Mouse (Mus musculus) large intestine, adult 2 months (tissue): ENCODE data around the gene Rhbdl1. TPM values are rescaled to one million over a fixed set of nuclear protein-coding genes. Genes with fewer than 3 reads are reported as not detected.

Experiments used
- DNase-seq: peaks from one replicate; pipeline ENCODE4 v3.0.0-alpha.2; 2012; ENCODE audit warnings: low read depth, low spot score
- WGBS: fragments of 180-500 bp; shearing (Covaris S2); methylation state at CpG from one replicate; pipeline ENCODE4 v1.1.7; 2018; 5-methylcytosine and 5-hydroxymethylcytosine counted together
- polyA plus RNA-seq: library from polyadenylated mRNA; depleted of rRNA; stranded (reverse); fragments of >200 nt; gene quantifications from 2 replicates; pipeline ENCODE4 v1.2.3, GENCODE M21; 2012

Gene Rhbdl1
- polyA plus RNA-seq, 1 experiment = 4.1 TPM

GRCm38 (mm10) chr17:25842509-25842908, 5.4 kb upstream of the Rhbdl1 start:
- 81% methylated on average over 3 of the region's 3 CpGs for WGBS
- DNase-seq = no peak

DNA sequence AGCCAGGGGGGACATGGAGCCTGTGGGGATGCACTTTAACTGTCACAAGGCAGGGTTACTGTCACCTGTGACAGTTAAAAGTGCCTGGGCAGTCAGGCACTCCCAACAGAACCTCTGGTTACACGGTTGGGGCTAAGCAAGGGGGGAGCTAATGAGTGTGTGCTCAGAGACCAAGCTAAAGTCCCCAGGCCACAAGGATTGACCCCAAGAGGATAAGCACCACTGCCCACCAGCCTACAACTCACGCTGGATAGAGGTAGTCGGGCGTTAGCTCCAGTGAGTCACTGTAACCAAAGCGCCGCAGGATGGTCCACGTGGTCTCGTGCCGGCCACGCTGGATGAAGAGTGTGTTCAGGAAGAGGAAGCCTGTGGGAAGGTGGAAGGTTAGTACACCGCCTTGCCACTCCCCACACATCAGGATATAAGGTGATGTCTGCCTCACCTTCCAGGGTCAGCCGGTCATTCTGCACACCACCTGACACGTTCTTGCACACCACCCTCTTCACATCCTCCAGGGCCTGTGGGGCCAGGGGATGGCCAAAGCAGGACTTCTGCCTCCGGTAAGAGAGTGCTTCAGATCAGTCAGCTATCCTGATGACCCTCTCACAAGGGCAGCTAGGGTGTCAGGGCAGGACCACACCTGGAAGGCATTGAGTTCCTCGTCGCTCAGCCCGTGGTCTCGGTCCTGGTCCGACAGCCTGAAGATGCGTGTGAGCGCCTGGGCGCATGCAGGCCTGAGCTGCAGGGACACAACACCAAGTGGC, 4.2 kb upstream of the Rhbdl1 start, which contains the start of gene Gm20683:
Gene Gm20683 (minus strand): TSS at position 647 of the 764 bp plus-strand sequence.
- DNase-seq = no peak
- WGBS = 89% methylated on average over 22 of the region's 22 CpGs

DNA sequence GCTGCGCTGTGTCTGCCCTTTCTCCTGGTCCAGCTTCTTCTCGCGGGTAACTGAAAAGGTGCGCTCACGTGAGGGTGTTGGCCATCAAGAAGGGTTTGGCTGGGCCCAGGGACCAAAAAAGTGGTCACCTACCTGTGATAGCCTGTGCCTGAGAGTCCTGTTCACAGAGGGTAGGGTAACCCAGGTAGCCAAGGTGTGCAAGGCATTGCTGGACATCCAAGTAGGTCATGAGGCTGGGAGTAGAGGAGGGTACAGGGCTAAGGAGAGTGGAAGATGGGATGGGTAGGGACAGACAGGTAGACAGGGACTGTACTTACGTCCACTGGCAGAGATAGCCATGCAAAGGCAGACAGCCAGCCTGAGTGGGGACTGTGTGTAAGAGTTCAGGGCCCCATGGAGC, 3.4 kb upstream of the Rhbdl1 start:
- WGBS = 95% methylated on average over 6 of the region's 6 CpGs
- DNase-seq = no peak

GRCm38 (mm10) chr17:25839455-25840235, 2.5 kb upstream of the Rhbdl1 start:
- WGBS = 56% methylated on average over 14 of the region's 14 CpGs
- DNase-seq = no peak

DNA sequence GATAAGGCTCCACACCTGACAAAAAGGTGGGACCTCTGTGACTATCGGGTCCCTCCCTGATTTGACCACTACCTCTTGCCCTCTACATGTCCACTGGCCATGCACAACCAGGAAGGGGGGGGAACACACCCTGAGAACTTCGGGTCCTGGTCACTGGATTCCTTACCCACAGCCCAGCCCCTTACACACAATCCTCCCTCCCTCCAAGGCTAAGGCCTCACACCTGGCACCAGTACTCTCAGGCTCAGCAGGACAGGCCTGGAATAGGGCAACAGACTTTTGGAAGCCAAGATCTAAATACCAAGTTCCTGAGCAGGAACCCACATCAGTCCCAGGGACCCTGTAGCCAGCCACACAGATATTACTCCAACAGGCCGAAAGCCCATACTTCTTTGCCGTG, 1.8 kb upstream of the Rhbdl1 start:
- WGBS = 76% methylated on average over 4 of the region's 4 CpGs

DNA sequence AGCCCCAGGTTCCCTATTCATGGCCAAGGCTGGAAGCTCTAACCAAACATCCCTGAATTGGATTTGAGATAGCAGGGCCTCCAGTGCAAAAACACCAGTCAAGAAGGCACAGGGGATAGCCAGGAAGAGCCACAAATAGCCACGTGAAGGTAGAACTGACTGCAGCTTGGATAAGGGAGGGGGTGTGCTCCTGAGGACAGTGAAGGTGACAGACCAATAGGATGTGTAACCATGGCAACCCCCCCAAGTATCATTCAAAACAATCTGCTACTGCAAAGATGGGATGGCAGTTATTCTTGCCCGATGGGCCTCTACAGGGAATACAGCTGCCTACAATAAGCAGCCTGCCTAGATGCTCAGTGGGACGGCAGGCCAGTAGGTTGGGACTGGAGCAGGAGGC, 438 bp upstream of the Rhbdl1 start:
- 61% methylated on average over 3 of the region's 3 CpGs for WGBS
- DNase-seq = no peak

More for the DNA sequence above, 1.8 kb upstream of the Rhbdl1 start:
- no peak for DNase-seq

DNA sequence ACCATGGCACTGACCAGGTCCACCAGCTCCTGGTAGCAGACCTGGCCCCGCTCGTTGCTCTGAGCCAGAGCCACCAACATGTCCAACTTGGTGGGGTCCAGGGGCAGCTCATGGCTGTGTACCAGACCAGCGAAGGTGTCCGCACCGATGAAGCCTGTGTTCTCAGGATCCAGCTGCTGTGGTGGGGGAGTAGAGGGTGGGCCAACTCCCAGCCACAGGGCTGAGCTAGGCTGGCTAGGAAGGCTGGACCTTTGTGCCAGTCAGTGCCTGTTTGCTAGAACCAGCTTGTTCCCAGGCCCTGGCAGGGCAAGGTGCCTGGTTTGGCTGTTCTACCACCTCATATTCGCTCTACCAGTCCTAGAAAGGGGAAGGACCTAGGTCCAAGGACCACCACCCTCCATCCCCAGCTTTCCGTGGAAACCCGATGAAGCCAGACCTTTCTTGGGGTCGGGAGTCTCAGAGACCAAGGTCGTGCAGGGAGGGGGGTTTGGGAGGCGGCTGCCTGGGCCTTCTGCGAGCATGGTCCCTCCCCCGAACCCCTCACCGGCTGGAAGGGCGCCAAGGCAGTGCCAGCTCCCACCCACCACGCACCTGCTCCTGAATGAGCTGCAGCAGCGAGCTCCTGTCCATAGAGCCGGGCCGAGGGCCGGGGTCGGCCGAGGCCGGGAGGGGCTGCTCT, 559 bp downstream of the Rhbdl1 start:
- WGBS = 25% methylated on average over 23 of the region's 23 CpGs
- no peak for DNase-seq

GRCm38 (mm10) chr17:25835816-25836215, 1.3 kb downstream of the Rhbdl1 start:
- DNase-seq = no peak
- WGBS = 91% methylated on average over 16 of the region's 16 CpGs

DNA sequence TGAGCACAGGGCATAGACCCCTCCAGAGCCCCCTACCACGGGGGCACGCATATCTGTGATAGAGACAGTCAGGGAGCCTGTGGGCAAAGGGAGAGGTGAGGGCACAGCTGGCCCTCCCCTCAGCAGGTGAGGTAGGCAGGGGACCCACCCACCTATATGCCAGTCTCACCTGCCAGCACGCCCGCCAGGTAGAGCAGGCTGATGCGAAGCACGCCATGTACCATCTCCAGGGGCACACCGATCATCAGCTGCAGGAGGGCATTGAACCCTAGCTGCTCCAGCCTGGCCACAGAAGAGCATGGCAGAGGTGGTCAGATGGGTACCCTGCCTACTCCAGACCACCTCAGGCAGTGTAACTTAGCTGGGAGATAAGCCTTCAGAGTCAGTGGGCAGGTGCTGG, 1.8 kb downstream of the Rhbdl1 start:
- no peak for DNase-seq
- WGBS = 93% methylated on average over 7 of the region's 7 CpGs

DNA sequence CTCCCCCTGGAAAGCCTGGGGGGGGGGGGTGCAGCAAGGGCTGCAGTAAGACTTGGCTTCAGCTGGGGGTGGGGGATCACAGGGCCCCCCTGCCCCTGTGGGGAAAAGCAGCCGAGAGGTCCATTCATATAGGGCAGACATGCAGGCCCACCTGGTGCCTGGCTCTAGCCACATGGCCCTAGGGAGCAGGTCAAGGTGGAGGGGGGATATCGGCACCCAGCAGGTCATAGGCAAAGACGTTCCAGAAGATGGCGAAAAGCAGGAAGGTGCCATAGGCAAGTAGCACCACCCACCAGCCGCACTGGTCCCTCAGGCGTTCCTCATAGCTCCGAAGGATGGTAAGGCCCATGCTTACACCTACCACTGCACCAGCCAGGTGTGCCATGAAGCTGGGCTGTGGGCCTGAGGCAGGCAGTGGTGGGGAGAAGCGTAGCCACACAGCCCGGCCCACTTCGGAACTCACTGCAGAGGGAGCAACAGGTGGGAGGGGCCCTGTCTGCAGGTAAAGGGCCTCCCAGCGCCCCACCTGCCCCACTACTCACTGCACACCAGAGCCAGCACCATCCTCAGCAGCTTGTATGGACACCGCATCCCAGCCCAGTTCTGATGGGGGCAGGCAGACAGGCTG, 2.4 kb downstream of the Rhbdl1 start:
- DNase-seq = no peak
- WGBS = 52% methylated on average over 12 of the region's 12 CpGs

DNA sequence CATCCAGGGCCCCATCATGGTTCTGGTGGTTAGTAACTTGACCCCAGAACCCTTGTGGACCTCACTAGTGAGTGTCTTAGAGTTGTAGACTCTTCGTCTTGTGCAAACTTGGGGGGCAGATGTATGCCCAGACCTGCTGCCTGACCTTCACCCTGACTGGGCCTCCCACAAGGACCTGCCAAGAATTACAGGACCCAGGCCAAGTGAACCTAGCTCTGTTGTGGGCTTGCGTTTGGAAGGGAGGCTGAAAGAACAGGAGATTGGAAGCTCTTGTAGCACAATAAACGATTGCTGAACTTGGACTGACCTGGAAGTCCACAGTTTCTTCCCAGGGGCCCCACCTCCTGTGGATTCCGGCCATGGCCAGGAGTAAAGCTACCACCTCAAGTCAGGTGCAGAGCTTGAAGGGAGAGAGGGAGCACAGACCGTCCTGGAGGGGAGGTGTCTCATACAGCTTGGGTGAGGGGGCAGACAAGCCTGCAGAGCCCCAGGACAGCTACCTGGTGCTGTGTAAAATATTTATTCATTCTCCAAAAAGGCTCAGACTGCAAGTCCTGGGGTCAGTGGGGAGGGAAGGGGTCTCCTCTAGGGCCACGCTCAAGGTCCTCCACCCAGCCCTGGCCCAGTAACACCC, 3.0 kb downstream of the Rhbdl1 start:
- 11% methylated on average over 6 of the region's 6 CpGs for WGBS
- DNase-seq = no peak

DNA sequence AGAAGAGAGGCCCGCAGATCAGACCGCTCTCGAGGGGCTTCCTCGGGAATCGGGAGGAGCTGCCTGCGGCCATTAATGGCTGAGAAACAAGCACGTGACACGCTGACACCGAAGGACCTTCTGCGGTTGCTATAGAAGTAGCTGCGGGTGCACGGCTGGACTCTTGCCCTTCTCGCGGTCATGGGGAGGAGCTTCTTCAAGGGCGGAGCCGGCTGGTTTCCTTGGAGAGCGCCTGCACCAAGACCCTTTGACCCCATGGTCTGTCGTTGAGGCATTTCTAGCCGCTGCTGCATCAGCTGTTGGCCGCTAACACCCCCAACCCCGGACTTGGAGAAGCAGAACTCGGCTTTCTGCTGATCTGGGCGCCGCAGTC, 3.8 kb downstream of the Rhbdl1 start, which contains the start of gene Stub1:
Gene Stub1 (minus strand): TSS at position 114 of the 373 bp plus-strand sequence.
- peak; percentile 85 for DNase-seq
- under 1% methylated on average over 24 of the region's 24 CpGs for WGBS

DNA sequence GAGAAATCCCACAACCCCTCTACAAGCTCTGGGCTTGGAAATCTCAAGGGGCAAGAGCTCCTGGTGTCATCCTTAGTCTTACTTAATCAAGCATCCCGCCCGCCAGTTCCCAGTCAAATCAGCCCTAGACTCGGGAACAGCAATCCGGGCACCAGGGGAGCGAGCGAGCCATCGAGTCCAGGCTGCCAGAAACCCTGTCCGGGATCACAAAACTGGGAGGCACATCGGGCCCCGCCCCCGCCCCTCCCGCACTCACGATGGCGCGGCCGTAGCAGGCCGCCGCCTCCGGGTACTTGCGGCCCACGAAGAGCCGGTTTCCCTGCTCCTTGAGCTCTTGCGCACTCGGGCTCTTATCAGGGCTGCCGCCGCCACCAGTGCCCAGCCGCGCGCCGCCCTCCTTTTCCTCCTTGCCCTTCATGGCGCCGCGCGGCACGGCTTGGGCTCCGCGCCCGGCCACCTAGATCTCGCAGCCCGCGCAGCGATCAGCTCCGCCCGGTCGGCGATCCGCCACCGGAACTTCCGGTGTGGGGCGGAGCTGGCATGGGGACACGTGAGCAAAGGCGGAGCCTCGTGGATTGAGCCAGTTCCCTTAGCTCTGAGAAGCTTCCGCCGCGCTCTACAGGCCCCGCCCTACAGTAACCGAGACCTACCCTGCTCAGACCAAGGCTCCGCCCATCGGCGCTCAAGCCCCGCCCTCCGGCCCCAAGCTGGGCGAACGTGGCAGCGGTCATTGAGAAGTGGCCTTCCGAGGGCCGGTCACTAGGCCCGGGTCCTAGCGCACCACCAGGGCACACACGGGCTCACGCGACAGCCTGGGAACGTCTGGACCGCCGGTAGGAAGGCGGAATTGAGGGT, 4.4 kb downstream of the Rhbdl1 start:
- WGBS = under 1% methylated on average over 77 of the region's 77 CpGs
- DNase-seq = peak; percentile 94

- 24% methylated on average over 21 of the region's 21 CpGs for WGBS
- DNase-seq = no peak
Measured at GRCm38 (mm10) chr17:25831451-25832281, 5.4 kb downstream of the Rhbdl1 start.

- no peak for DNase-seq
- WGBS = 81% methylated on average over 14 of the region's 14 CpGs
Measured at GRCm38 (mm10) chr17:25830806-25831431, 6.2 kb downstream of the Rhbdl1 start.

DNA sequence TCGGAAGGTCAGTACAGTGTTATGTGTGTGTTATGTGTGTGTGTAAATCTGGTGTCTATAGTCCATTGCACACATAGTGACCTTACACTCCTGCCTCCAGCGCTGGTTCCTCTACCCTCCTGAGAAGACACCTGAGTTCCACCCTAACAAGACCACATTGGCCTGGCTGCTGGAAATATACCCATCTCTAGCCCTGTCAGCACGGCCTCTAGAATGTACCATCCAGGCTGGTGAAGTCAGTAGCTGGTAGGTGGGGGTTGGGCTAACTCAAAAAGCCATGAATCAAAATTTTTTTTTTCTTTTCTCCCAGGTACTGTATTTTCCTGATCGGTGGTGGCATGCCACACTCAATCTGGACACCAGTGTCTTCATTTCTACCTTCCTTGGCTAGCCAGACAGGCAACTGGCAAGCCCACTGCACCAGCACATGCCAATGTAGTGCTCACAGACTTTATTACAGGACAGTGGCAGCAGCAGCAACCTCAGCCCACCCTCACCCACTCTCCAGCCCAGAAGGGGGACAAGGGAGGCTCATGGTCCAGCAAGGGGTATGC, 6.8 kb downstream of the Rhbdl1 start:
- DNase-seq = no peak
- WGBS = 71% methylated on average over 4 of the region's 4 CpGs

- 27% methylated on average over 8 of the region's 8 CpGs for WGBS
- DNase-seq = no peak
Measured at GRCm38 (mm10) chr17:25829558-25830017, 7.5 kb downstream of the Rhbdl1 start.
